Mouse (Mus musculus) hindbrain, embryonic 15.5 days (tissue): ENCODE data around the gene Iqschfp. TPM values are rescaled to one million over a fixed set of nuclear protein-coding genes. Genes with fewer than 3 reads are reported as not detected.

Experiments used
- ATAC-seq: fragments of 200-750 bp; cut with Nextera tagmentation; 2 replicates; pipeline ENCODE4 v1.8.0; 2017; ENCODE audit warnings: low read depth, moderate number of reproducible peaks, moderate TSS enrichment; ENCODE audit not compliant: low FRiP score
- H3K27ac ChIP-seq: fragments of 300-500 bp; sonication (generic); replicated peaks from 2 replicates; pipeline ENCODE4 v1.5.1; 2015; ENCODE audit warnings: mild to moderate bottlenecking, inconsistent platforms
- H3K27me3 ChIP-seq: fragments of 300-500 bp; sonication (generic); 2 replicates; pipeline ENCODE4 v1.6.1; 2015; ENCODE audit warnings: control low read depth, inconsistent platforms
- H3K36me3 ChIP-seq: fragments of 300-500 bp; sonication (generic); 2 replicates; pipeline ENCODE4 v1.6.1; 2015; ENCODE audit warnings: control low read depth, inconsistent platforms
- H3K4me1 ChIP-seq: fragments of 300-500 bp; sonication (generic); replicated peaks from 2 replicates; pipeline ENCODE4 v1.6.1; 2015; ENCODE audit warnings: control low read depth, inconsistent platforms
- H3K4me2 ChIP-seq: fragments of 300-500 bp; sonication (generic); 2 replicates; pipeline ENCODE4 v1.6.1; 2015; ENCODE audit warnings: moderate library complexity, mild to moderate bottlenecking, inconsistent platforms
- H3K4me3 ChIP-seq: fragments of 300-500 bp; sonication (generic); 2 replicates; pipeline ENCODE4 v1.5.1; 2015; ENCODE audit warnings: mild to moderate bottlenecking, inconsistent platforms
- H3K9ac ChIP-seq: fragments of 300-500 bp; sonication (generic); 2 replicates; pipeline ENCODE4 v1.6.1; 2015; ENCODE audit warnings: inconsistent platforms
- H3K9me3 ChIP-seq: fragments of 300-500 bp; sonication (generic); 2 replicates; pipeline ENCODE4 v1.6.1; 2016; ENCODE audit warnings: control low read depth, inconsistent platforms
- WGBS: fragments of 180-500 bp; shearing (Covaris S2); methylation state at CpG from one replicate; pipeline ENCODE4 v1.1.7; 2015; 5-methylcytosine and 5-hydroxymethylcytosine counted together
- polyA plus RNA-seq: library from polyadenylated mRNA; unstranded; fragments of >200 nt; fragmentation: Nextera tagmentation; extraction: Ambion mirVana; gene quantifications from 2 replicates; pipeline ENCODE4 v1.2.1, GENCODE M21; 2015

The Iqschfp gene
- polyA plus RNA-seq, 1 experiment from 2014 or later, result 7.3 TPM

- Histone ChIP-seq H3K4me1 (peaks cover 28% of the 10 kb centered on the region), H3K36me3 (no peaks in the 10 kb centered on the region), H3K9ac (peak overlapping the region; percentile 56), H3K9me3 (no peaks in the 10 kb centered on the region), H3K4me2 (peak overlapping the region; percentile 89), H3K27ac (peak overlapping the region; percentile 86), H3K4me3 (peak overlapping the region; percentile 83), H3K27me3 (0 out of 2 replicates have a peak, but pooled peaks cover 2% of the 10 kb centered on the region)
- 0 out of 2 replicates have a peak, but pooled peaks have one; percentile 6 for ATAC-seq
- 2% methylated on average over 12 of the region's 12 CpGs for WGBS
These were observed 601.1 kb downstream of the Iqschfp start for GRCm38 (mm10) chr3:68493170-68493585.

GRCm38 (mm10) chr3:68493586-68494295 is 601.7 kb downstream of the Iqschfp start:
- peaks cover 28% of the 10 kb centered on the region for H3K4me1 ChIP-seq
- WGBS, result under 1% methylated on average over 50 of the region's 70 CpGs
- H3K4me3 ChIP-seq, result peak overlapping the region; percentile 83
- H3K27me3 ChIP-seq, result 0 out of 2 replicates have a peak, but pooled peaks cover 2% of the 10 kb centered on the region
- peak overlapping the region; percentile 86 for H3K27ac ChIP-seq
- H3K9me3 ChIP-seq, result no peaks in the 10 kb centered on the region
- H3K4me2 ChIP-seq, result peak overlapping the region; percentile 89
- no peaks in the 10 kb centered on the region for H3K36me3 ChIP-seq
- peak; percentile 83 for ATAC-seq
- peak overlapping the region; percentile 56 for H3K9ac ChIP-seq

- peaks cover 28% of the 10 kb centered on the region for H3K4me1 ChIP-seq
- WGBS, result under 1% methylated on average over 67 of the region's 68 CpGs
- H3K9me3 ChIP-seq, result no peaks in the 10 kb centered on the region
- H3K4me3 ChIP-seq, result peak overlapping the region; percentile 83
- peak overlapping the region; percentile 56 for H3K9ac ChIP-seq
- 0 out of 2 replicates have a peak, but pooled peaks cover 2% of the 10 kb centered on the region for H3K27me3 ChIP-seq
- peak overlapping the region; percentile 89 for H3K4me2 ChIP-seq
- peak; percentile 60 for ATAC-seq
- peak overlapping the region; percentile 86 for H3K27ac ChIP-seq
- no peaks in the 10 kb centered on the region for H3K36me3 ChIP-seq
These were observed 602.5 kb downstream of the Iqschfp start for GRCm38 (mm10) chr3:68494296-68495095.

- peak overlapping the region; percentile 56 for H3K9ac ChIP-seq
- H3K36me3 ChIP-seq, result no peaks in the 10 kb centered on the region
- H3K4me3 ChIP-seq, result peak overlapping the region; percentile 83
- peak; percentile 36 for ATAC-seq
- H3K9me3 ChIP-seq, result no peaks in the 10 kb centered on the region
- H3K27ac ChIP-seq, result peak overlapping the region; percentile 86
- H3K4me1 ChIP-seq, result peaks cover 28% of the 10 kb centered on the region
- WGBS, result under 1% methylated on average over 38 of the region's 38 CpGs
- H3K27me3 ChIP-seq, result 0 out of 2 replicates have a peak, but pooled peaks cover 2% of the 10 kb centered on the region
- H3K4me2 ChIP-seq, result peak overlapping the region; percentile 89
These were observed 603.2 kb downstream of the Iqschfp start for GRCm38 (mm10) chr3:68495096-68495735.

GRCm38 (mm10) chr3:68495736-68496242 is 603.8 kb downstream of the Iqschfp start:
- H3K27me3 ChIP-seq, result 0 out of 2 replicates have a peak, but pooled peaks cover 2% of the 10 kb centered on the region
- peak overlapping the region; percentile 89 for H3K4me2 ChIP-seq
- peak overlapping the region; percentile 86 for H3K27ac ChIP-seq
- H3K9me3 ChIP-seq, result no peaks in the 10 kb centered on the region
- peaks cover 28% of the 10 kb centered on the region for H3K4me1 ChIP-seq
- no peak for ATAC-seq
- WGBS, result 2% methylated on average over 9 of the region's 9 CpGs
- no peaks in the 10 kb centered on the region for H3K36me3 ChIP-seq
- peak overlapping the region; percentile 56 for H3K9ac ChIP-seq
- H3K4me3 ChIP-seq, result peak overlapping the region; percentile 83

- H3K9ac ChIP-seq, result no peak overlapping the region
- ATAC-seq, result no peak
These were observed 604.5 kb downstream of the Iqschfp start for GRCm38 (mm10) chr3:68496513-68496912.

GRCm38 (mm10) chr3:68499532-68500152 is 607.6 kb downstream of the Iqschfp start:
- Histone ChIP-seq H3K9ac (no peak overlapping the region), H3K9me3 (no peaks in the 10 kb centered on the region), H3K4me2 (no peak overlapping the region), H3K27ac (no peak overlapping the region), H3K36me3 (no peaks in the 10 kb centered on the region), H3K4me1 (peaks cover 15% of the 10 kb centered on the region), H3K4me3 (no peak overlapping the region), H3K27me3 (no peaks in the 10 kb centered on the region)
- WGBS, result 86% methylated on average over 6 of the region's 6 CpGs
- no peak for ATAC-seq

More at GRCm38 (mm10) chr3:68496513-68496912, 604.5 kb downstream of the Iqschfp start:
- H3K36me3 ChIP-seq, result no peaks in the 10 kb centered on the region
- peak overlapping the region; percentile 89 for H3K4me2 ChIP-seq
- 48% methylated on average over 6 of the region's 6 CpGs for WGBS
- H3K4me3 ChIP-seq, result peak overlapping the region; percentile 83
- 0 out of 2 replicates have a peak, but pooled peaks cover 2% of the 10 kb centered on the region for H3K27me3 ChIP-seq
- H3K9me3 ChIP-seq, result no peaks in the 10 kb centered on the region
- H3K4me1 ChIP-seq, result peaks cover 28% of the 10 kb centered on the region
- no peak overlapping the region for H3K27ac ChIP-seq

- H3K9ac ChIP-seq, result no peak overlapping the region
- no peak for ATAC-seq
- no peaks in the 10 kb centered on the region for H3K9me3 ChIP-seq
- peaks cover 9% of the 10 kb centered on the region for H3K4me1 ChIP-seq
- H3K27ac ChIP-seq, result no peak overlapping the region
- no peaks in the 10 kb centered on the region for H3K36me3 ChIP-seq
- H3K4me3 ChIP-seq, result no peak overlapping the region
- WGBS, result 88% methylated on average over 3 of the region's 3 CpGs
- no peaks in the 10 kb centered on the region for H3K27me3 ChIP-seq
- no peak overlapping the region for H3K4me2 ChIP-seq
These were observed 612.8 kb downstream of the Iqschfp start for GRCm38 (mm10) chr3:68504838-68505237.

GRCm38 (mm10) chr3:68506769-68507318 is 614.8 kb downstream of the Iqschfp start:
- H3K4me1 ChIP-seq, result peaks cover 12% of the 10 kb centered on the region
- H3K9me3 ChIP-seq, result no peaks in the 10 kb centered on the region
- no peak for ATAC-seq
- H3K27me3 ChIP-seq, result no peaks in the 10 kb centered on the region
- 71% methylated on average over 7 of the region's 7 CpGs for WGBS
- H3K9ac ChIP-seq, result no peak overlapping the region
- no peak overlapping the region for H3K4me2 ChIP-seq
- H3K36me3 ChIP-seq, result no peaks in the 10 kb centered on the region
- H3K27ac ChIP-seq, result no peak overlapping the region
- H3K4me3 ChIP-seq, result no peak overlapping the region

- Histone ChIP-seq H3K27me3 (no peaks in the 10 kb centered on the region), H3K4me1 (peaks cover 16% of the 10 kb centered on the region), H3K9me3 (no peaks in the 10 kb centered on the region), H3K4me3 (no peak overlapping the region), H3K9ac (no peak overlapping the region), H3K36me3 (no peaks in the 10 kb centered on the region), H3K27ac (0 out of 2 replicates have a peak overlapping the region, but pooled peaks have one; percentile 41), H3K4me2 (no peak overlapping the region)
- WGBS, result 51% methylated on average over 6 of the region's 6 CpGs
- ATAC-seq, result no peak
These were observed 616.6 kb downstream of the Iqschfp start for GRCm38 (mm10) chr3:68508629-68509028.

- 82% methylated on average over 5 of the region's 5 CpGs for WGBS
- H3K4me1 ChIP-seq, result peaks cover 23% of the 10 kb centered on the region
These were observed 618.8 kb downstream of the Iqschfp start for GRCm38 (mm10) chr3:68510872-68511271.

More at GRCm38 (mm10) chr3:68510872-68511271, 618.8 kb downstream of the Iqschfp start:
- no peak overlapping the region for H3K27ac ChIP-seq
- ATAC-seq, result no peak
- no peaks in the 10 kb centered on the region for H3K9me3 ChIP-seq
- no peaks in the 10 kb centered on the region for H3K27me3 ChIP-seq
- no peak overlapping the region for H3K9ac ChIP-seq
- H3K4me3 ChIP-seq, result no peak overlapping the region
- H3K4me2 ChIP-seq, result no peak overlapping the region
- no peaks in the 10 kb centered on the region for H3K36me3 ChIP-seq
